In the genomic region with DNA sequence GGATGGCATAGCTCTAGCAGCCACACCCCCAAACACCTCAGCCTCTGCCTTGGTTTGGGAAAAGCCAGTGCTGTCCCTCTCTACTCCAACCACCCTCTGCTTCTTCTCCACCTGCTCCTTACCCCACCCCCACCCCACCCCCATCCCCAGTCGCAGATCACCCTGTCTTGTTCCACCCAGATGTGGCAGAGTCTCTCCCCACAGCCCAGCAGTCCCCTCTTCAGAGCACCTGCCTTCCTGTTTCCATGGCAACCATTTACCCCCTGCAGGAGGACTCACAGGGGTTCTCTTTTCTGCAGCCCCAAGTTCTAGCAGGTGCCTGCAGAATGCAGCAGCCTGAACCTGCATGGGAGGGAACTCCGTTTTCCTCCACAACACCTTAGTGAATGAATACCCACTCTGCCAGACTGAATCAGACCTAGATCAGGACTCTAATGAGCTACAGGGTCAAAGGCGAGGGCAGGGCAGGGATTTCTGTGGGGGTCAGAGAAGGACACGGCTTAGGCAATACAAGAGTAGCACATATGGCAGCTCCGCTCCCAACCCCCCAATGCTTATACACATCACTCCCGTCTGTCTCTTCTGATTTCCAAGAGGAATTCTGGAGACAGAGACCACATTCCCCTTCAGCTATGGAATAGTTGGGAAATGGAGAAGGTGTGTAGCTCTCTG, we compare ENCODE assay signal across 13 mouse cellular contexts.
DNase-seq lines count a peak whose midpoint lies in the region; ATAC-seq lines count a peak whose summit lies in the region.
"Had no signal": no experiment of that assay in that cellular context is flagged by ENCODE, and none has a peak within 500 bp of the region (broad histone marks: within the 10 kb centered on the region; RNA-seq: fewer than 3 reads in every experiment).

No protein-coding gene starts in this region.

- H3K4me3 ChIP-seq in liver, embryonic 16.5 days (ENCODE audit: low read depth, low read length): no peak overlapping the region
- H3K4me3 ChIP-seq in liver, embryonic 11.5 days (ENCODE audit: low read depth, low read length): no peak overlapping the region
- H3K4me3 ChIP-seq in hindbrain, embryonic 14.5 days (replicated peaks; ENCODE audit: low read length): no peak overlapping the region
- no peak overlapping the region for H3K4me3 ChIP-seq in midbrain, embryonic 16.5 days (ENCODE audit: low read depth, low read length)
- H3K4me3 ChIP-seq: embryonic facial prominence, embryonic 13.5 days; liver, embryonic 13.5 days; myocyte had no signal

- intact Hi-C loops in gastrocnemius, postnatal 14 days (cut with DNase I; ENCODE audit: low total_unique reads): no loop called here

- ATAC-seq in liver, embryonic 16.5 days (ENCODE audit: low read depth): peak; percentile 69
- ATAC-seq in liver, embryonic 11.5 days (replicated peaks; ENCODE audit: low FRiP score): no peak
- peak; percentile 51 for ATAC-seq in hindbrain, embryonic 14.5 days (ENCODE audit: low FRiP score)
- peak; percentile 71 for ATAC-seq in midbrain, embryonic 16.5 days
- ATAC-seq: intestine, embryonic 16.5 days had no signal

- no peaks in the 10 kb centered on the region for H3K9me3 ChIP-seq in liver, embryonic 16.5 days (replicated peaks; ENCODE audit: control insufficient read depth, low read length)
- H3K9me3 ChIP-seq in liver, embryonic 11.5 days (ENCODE audit: control insufficient read depth, low read length): no peaks in the 10 kb centered on the region
- H3K9me3 ChIP-seq in hindbrain, embryonic 14.5 days (ENCODE audit: control insufficient read depth, low read length): no peaks in the 10 kb centered on the region
- H3K9me3 ChIP-seq in midbrain, embryonic 16.5 days (replicated peaks; ENCODE audit: control insufficient read depth, low read length, poor library complexity, severe bottlenecking): no peaks in the 10 kb centered on the region
- H3K9me3 ChIP-seq: embryonic facial prominence, embryonic 13.5 days; liver, embryonic 13.5 days had no signal

- DNase-seq in liver, embryonic 11.5 days (ENCODE audit: low spot score): no peak
- DNase-seq in hindbrain, embryonic 14.5 days (ENCODE audit: low spot score): no peak
- DNase-seq in gastrocnemius, postnatal 14 days: no peak
- DNase-seq in lung, adult 18-20 months: no peak
- no peak for DNase-seq in left cerebral cortex, adult 11 months (ENCODE audit: low spot score)
- DNase-seq: cerebellum, postnatal 25 days; liver, embryonic 13.5 days had no signal

- H3K36me3 ChIP-seq in liver, embryonic 16.5 days (ENCODE audit: control insufficient read depth, insufficient read depth): no peaks in the 10 kb centered on the region
- H3K36me3 ChIP-seq in liver, embryonic 11.5 days (ENCODE audit: control insufficient read depth, insufficient read depth, low read length): no peaks in the 10 kb centered on the region
- no peaks in the 10 kb centered on the region for H3K36me3 ChIP-seq in hindbrain, embryonic 14.5 days (replicated peaks; ENCODE audit: control insufficient read depth, insufficient read depth)
- no peaks in the 10 kb centered on the region for H3K36me3 ChIP-seq in midbrain, embryonic 16.5 days (ENCODE audit: control insufficient read depth, insufficient read depth, low read length)
- H3K36me3 ChIP-seq: embryonic facial prominence, embryonic 13.5 days; liver, embryonic 13.5 days had no signal

- H3K4me2 ChIP-seq in liver, embryonic 16.5 days (ENCODE audit: low read depth, low read length): no peak overlapping the region
- no peak overlapping the region for H3K4me2 ChIP-seq in liver, embryonic 11.5 days
- no peak overlapping the region for H3K4me2 ChIP-seq in hindbrain, embryonic 14.5 days (replicated peaks)
- H3K4me2 ChIP-seq in midbrain, embryonic 16.5 days (ENCODE audit: low read length): no peak overlapping the region
- H3K4me2 ChIP-seq: embryonic facial prominence, embryonic 13.5 days; liver, embryonic 13.5 days had no signal

- H3K27ac ChIP-seq in liver, embryonic 16.5 days (ENCODE audit: low read length): no peak overlapping the region
- no peak overlapping the region for H3K27ac ChIP-seq in liver, embryonic 11.5 days (ENCODE audit: low read depth, low read length)
- 0 out of 2 replicates have a peak overlapping the region, but pooled peaks have one; percentile 41 for H3K27ac ChIP-seq in hindbrain, embryonic 14.5 days
- peak overlapping the region; percentile 23; the same call in 1 of the 2 replicates for H3K27ac ChIP-seq in midbrain, embryonic 16.5 days (ENCODE audit: low read length)
- H3K27ac ChIP-seq: embryonic facial prominence, embryonic 13.5 days; liver, embryonic 13.5 days; macrophage had no signal

- H3K27me3 ChIP-seq in liver, embryonic 16.5 days (ENCODE audit: control insufficient read depth, insufficient read depth, low read depth, low read length): no peaks in the 10 kb centered on the region
- no peaks in the 10 kb centered on the region for H3K27me3 ChIP-seq in liver, embryonic 11.5 days (replicated peaks; ENCODE audit: control insufficient read depth, insufficient read depth, low read length)
- H3K27me3 ChIP-seq in hindbrain, embryonic 14.5 days (ENCODE audit: control insufficient read depth, insufficient read depth, low read length): no peaks in the 10 kb centered on the region
- H3K27me3 ChIP-seq in midbrain, embryonic 16.5 days (ENCODE audit: control insufficient read depth, insufficient read depth, low read depth, low read length): no peaks in the 10 kb centered on the region
- H3K27me3 ChIP-seq: liver, embryonic 13.5 days had no signal

- H3K9ac ChIP-seq in liver, embryonic 16.5 days (ENCODE audit: low read depth, low read length): no peak overlapping the region
- H3K9ac ChIP-seq in liver, embryonic 11.5 days (ENCODE audit: low read depth, low read length): no peak overlapping the region
- H3K9ac ChIP-seq in hindbrain, embryonic 14.5 days: no peak overlapping the region
- 0 out of 2 replicates have a peak overlapping the region, but pooled peaks have one; percentile 12 for H3K9ac ChIP-seq in midbrain, embryonic 16.5 days (ENCODE audit: low read depth, low read length)
- H3K9ac ChIP-seq: embryonic facial prominence, embryonic 13.5 days; liver, embryonic 13.5 days had no signal

- WGBS in liver, embryonic 16.5 days (ENCODE audit: insufficient replicate concordance): 43% methylated on average over 6 of the region's 6 CpGs
- WGBS in liver, embryonic 11.5 days: 35% methylated on average over 6 of the region's 6 CpGs
- WGBS in hindbrain, embryonic 14.5 days: 19% methylated on average over 6 of the region's 6 CpGs
- 19% methylated on average over 6 of the region's 6 CpGs for WGBS in midbrain, embryonic 16.5 days

- no peaks in the 10 kb centered on the region for H3K4me1 ChIP-seq in liver, embryonic 16.5 days (ENCODE audit: control insufficient read depth, low read depth, low read length)
- no peaks in the 10 kb centered on the region for H3K4me1 ChIP-seq in liver, embryonic 11.5 days (replicated peaks; ENCODE audit: control insufficient read depth, insufficient read depth, low read length)
- H3K4me1 ChIP-seq in hindbrain, embryonic 14.5 days (replicated peaks; ENCODE audit: control insufficient read depth, insufficient read depth, low read length): peaks cover 41% of the 10 kb centered on the region
- H3K4me1 ChIP-seq in midbrain, embryonic 16.5 days (ENCODE audit: control insufficient read depth, insufficient read depth, low read length): peaks cover 38% of the 10 kb centered on the region
- H3K4me1 ChIP-seq: embryonic facial prominence, embryonic 13.5 days; liver, embryonic 13.5 days had no signal

Comparison
In these comparisons a context has a peak if more than half of its experiments do, and no peak if none do; other contexts are left out.
1. H3K27ac ChIP-seq: peak in hindbrain, embryonic 14.5 days (single experiment) and midbrain, embryonic 16.5 days (single experiment); none in liver, embryonic 16.5 days (single experiment) and liver, embryonic 11.5 days (single experiment).